Mouse (Mus musculus): Measurements from ENCODE around the gene Nxn. TPM values are rescaled to one million over a fixed set of nuclear protein-coding genes. Genes with fewer than 3 reads are reported as not detected.

Nxn gene
- polyA plus RNA-seq, 1 experiment, result 24.7 TPM

DNA sequence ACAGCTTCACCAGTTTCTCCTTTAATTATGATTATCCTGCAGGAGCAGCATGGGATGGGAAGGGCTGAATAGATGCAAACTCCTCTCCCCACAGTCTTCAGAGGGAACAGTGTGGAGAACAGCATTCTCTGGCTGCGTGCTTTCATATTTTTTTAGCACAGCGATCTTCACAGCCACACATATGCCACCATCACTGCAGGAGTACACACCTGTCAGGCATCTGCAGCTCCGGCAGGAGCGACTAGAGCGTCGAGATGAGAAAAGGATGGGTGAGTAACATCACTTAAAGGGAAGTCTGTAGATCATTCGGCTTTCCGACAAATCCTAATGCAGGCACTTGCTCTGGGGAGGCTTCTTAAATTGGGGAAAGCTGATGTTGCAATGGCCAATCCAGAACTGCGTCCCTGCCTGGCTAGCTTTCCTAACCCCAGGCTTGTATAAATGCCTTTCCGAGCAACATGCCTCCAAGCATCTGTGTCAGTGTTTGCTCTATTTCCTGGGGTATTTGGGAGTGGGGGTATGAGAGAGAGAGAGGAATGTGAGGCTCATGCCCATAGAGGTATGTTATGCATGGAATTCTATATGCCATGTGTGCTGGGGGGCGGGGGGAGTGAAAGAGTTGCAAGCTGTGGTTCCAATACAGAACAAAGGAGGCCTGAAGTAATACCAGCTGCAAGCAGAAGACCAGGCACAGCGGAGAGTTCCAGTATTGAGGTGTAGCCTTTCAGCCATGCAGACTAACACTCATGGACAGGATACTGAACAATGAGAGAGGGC is 87.5 kb downstream of the Nxn start:
- Histone ChIP-seq H3K4me1 (replicated peaks; ENCODE audit: control insufficient read depth, insufficient read depth, low read length) (peaks cover 9% of the 10 kb centered on the region; the same call in 1 of the 2 replicates), H3K27me3 (ENCODE audit: control insufficient read depth, insufficient read depth, low read length) (no peaks in the 10 kb centered on the region), H3K36me3 (ENCODE audit: control insufficient read depth, insufficient read depth, low read length) (no peaks in the 10 kb centered on the region), H3K4me3 (ENCODE audit: control insufficient read depth, insufficient read depth, low read length) (no peak overlapping the region), H3K27ac (ENCODE audit: control insufficient read depth, insufficient read depth, low read length) (no peak overlapping the region)
- no peak for TF ChIP-seq CTCF (IDR thresholded peaks at IDR 0.05; ENCODE audit: borderline replicate concordance, control insufficient read depth, extremely low read depth, insufficient read depth, low read length, poor library complexity)
- no peak for TF ChIP-seq POLR2A (IDR thresholded peaks at IDR 0.05; ENCODE audit: control insufficient read depth, extremely low read depth, insufficient read depth, low read length, poor library complexity)
- 95% methylated on average over 12 of the region's 12 CpGs for WGBS
- DNase-seq, result no peak

GRCm38 (mm10) chr11:76309868-76310267 is 89.1 kb downstream of the Nxn start:
- Histone ChIP-seq H3K4me1 (replicated peaks; ENCODE audit: control insufficient read depth, insufficient read depth, low read length) (peaks cover 9% of the 10 kb centered on the region; the same call in 1 of the 2 replicates), H3K27me3 (ENCODE audit: control insufficient read depth, insufficient read depth, low read length) (no peaks in the 10 kb centered on the region), H3K27ac (ENCODE audit: control insufficient read depth, insufficient read depth, low read length) (no peak overlapping the region), H3K36me3 (ENCODE audit: control insufficient read depth, insufficient read depth, low read length) (no peaks in the 10 kb centered on the region), H3K4me3 (ENCODE audit: control insufficient read depth, insufficient read depth, low read length) (no peak overlapping the region)
- TF ChIP-seq POLR2A (IDR thresholded peaks at IDR 0.05; ENCODE audit: control insufficient read depth, extremely low read depth, insufficient read depth, low read length, poor library complexity), result no peak
- TF ChIP-seq CTCF (IDR thresholded peaks at IDR 0.05; ENCODE audit: borderline replicate concordance, control insufficient read depth, extremely low read depth, insufficient read depth, low read length, poor library complexity), result no peak
- no peak for DNase-seq
- 38% methylated on average over 5 of the region's 5 CpGs for WGBS

DNA sequence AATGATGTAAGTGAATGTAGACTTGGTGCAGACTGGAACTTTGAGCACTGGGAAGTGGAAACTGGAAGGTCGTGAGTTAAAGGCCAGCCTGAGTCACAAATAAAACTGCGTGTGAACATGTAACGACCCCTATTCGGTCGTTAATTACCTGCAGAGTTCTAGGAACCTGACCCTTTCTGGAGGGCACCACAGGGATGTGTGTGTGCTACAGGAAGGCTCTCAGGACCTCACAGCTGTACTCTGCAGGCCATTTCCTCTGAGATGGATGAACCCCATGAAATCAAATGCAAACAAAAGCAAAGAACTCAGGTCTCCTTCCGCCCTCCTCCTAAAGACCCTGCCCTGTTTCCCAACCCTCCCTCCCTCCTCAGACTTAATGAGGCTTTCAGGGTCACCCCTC is 89.9 kb downstream of the Nxn start:
- H3K27ac ChIP-seq (ENCODE audit: control insufficient read depth, insufficient read depth, low read length), result no peak overlapping the region
- no peak for DNase-seq
- TF ChIP-seq CTCF (IDR thresholded peaks at IDR 0.05; ENCODE audit: borderline replicate concordance, control insufficient read depth, extremely low read depth, insufficient read depth, low read length, poor library complexity), result no peak
- TF ChIP-seq POLR2A (IDR thresholded peaks at IDR 0.05; ENCODE audit: control insufficient read depth, extremely low read depth, insufficient read depth, low read length, poor library complexity), result no peak

GRCm38 (mm10) chr11:76306769-76307168 is 92.2 kb downstream of the Nxn start:
- Histone ChIP-seq H3K4me1 (replicated peaks; ENCODE audit: control insufficient read depth, insufficient read depth, low read length) (peaks cover 6% of the 10 kb centered on the region; the same call in 1 of the 2 replicates), H3K27me3 (ENCODE audit: control insufficient read depth, insufficient read depth, low read length) (no peaks in the 10 kb centered on the region), H3K4me3 (ENCODE audit: control insufficient read depth, insufficient read depth, low read length) (no peak overlapping the region), H3K27ac (ENCODE audit: control insufficient read depth, insufficient read depth, low read length) (no peak overlapping the region), H3K36me3 (ENCODE audit: control insufficient read depth, insufficient read depth, low read length) (no peaks in the 10 kb centered on the region)
- 19% methylated on average over 4 of the region's 4 CpGs for WGBS
- no peak for DNase-seq
- no peak for TF ChIP-seq POLR2A (IDR thresholded peaks at IDR 0.05; ENCODE audit: control insufficient read depth, extremely low read depth, insufficient read depth, low read length, poor library complexity)
- no peak for TF ChIP-seq CTCF (IDR thresholded peaks at IDR 0.05; ENCODE audit: borderline replicate concordance, control insufficient read depth, extremely low read depth, insufficient read depth, low read length, poor library complexity)

More for the DNA sequence above, 89.9 kb downstream of the Nxn start:
- no peaks in the 10 kb centered on the region for H3K36me3 ChIP-seq (ENCODE audit: control insufficient read depth, insufficient read depth, low read length)
- peaks cover 9% of the 10 kb centered on the region; the same call in 1 of the 2 replicates for H3K4me1 ChIP-seq (replicated peaks; ENCODE audit: control insufficient read depth, insufficient read depth, low read length)
- no peak overlapping the region for H3K4me3 ChIP-seq (ENCODE audit: control insufficient read depth, insufficient read depth, low read length)
- 88% methylated on average over 6 of the region's 6 CpGs for WGBS
- no peaks in the 10 kb centered on the region for H3K27me3 ChIP-seq (ENCODE audit: control insufficient read depth, insufficient read depth, low read length)

- Histone ChIP-seq H3K4me3 (ENCODE audit: control insufficient read depth, insufficient read depth, low read length) (no peak overlapping the region), H3K27ac (ENCODE audit: control insufficient read depth, insufficient read depth, low read length) (no peak overlapping the region), H3K36me3 (ENCODE audit: control insufficient read depth, insufficient read depth, low read length) (no peaks in the 10 kb centered on the region), H3K27me3 (ENCODE audit: control insufficient read depth, insufficient read depth, low read length) (no peaks in the 10 kb centered on the region), H3K4me1 (replicated peaks; ENCODE audit: control insufficient read depth, insufficient read depth, low read length) (peaks cover 6% of the 10 kb centered on the region; the same call in 1 of the 2 replicates)
- TF ChIP-seq POLR2A (IDR thresholded peaks at IDR 0.05; ENCODE audit: control insufficient read depth, extremely low read depth, insufficient read depth, low read length, poor library complexity) (no peak), CTCF (IDR thresholded peaks at IDR 0.05; ENCODE audit: borderline replicate concordance, control insufficient read depth, extremely low read depth, insufficient read depth, low read length, poor library complexity) (no peak)
- 94% methylated on average over 4 of the region's 4 CpGs for WGBS
- DNase-seq, result no peak
These were observed 93.4 kb downstream of the Nxn start for GRCm38 (mm10) chr11:76305571-76305970.

GRCm38 (mm10) chr11:76303368-76303767 is 95.6 kb downstream of the Nxn start:
- Histone ChIP-seq H3K27me3 (ENCODE audit: control insufficient read depth, insufficient read depth, low read length) (no peaks in the 10 kb centered on the region), H3K36me3 (ENCODE audit: control insufficient read depth, insufficient read depth, low read length) (no peaks in the 10 kb centered on the region), H3K4me3 (ENCODE audit: control insufficient read depth, insufficient read depth, low read length) (no peak overlapping the region), H3K4me1 (replicated peaks; ENCODE audit: control insufficient read depth, insufficient read depth, low read length) (no peaks in the 10 kb centered on the region), H3K27ac (ENCODE audit: control insufficient read depth, insufficient read depth, low read length) (no peak overlapping the region)
- DNase-seq, result no peak
- WGBS, result 87% methylated on average over 11 of the region's 11 CpGs
- TF ChIP-seq POLR2A (IDR thresholded peaks at IDR 0.05; ENCODE audit: control insufficient read depth, extremely low read depth, insufficient read depth, low read length, poor library complexity) (no peak), CTCF (IDR thresholded peaks at IDR 0.05; ENCODE audit: borderline replicate concordance, control insufficient read depth, extremely low read depth, insufficient read depth, low read length, poor library complexity) (no peak)

Data from thymus, adult 2 months (tissue).